Mouse (Mus musculus): Measurements from ENCODE around the gene Mrpl12. TPM values are rescaled to one million over a fixed set of nuclear protein-coding genes. Genes with fewer than 3 reads are reported as not detected.
"Not testable (repeated sequence)": the region's sequence is repeated elsewhere in the genome, so short reads cannot be mapped to it uniquely, and the experiment has no call there.

The Mrpl12 gene
- polyA plus RNA-seq, 1 experiment from 2014 or later: 141 TPM

GRCm38 (mm10) chr11:120507611-120508289 lies 23.3 kb downstream of the Mrpl12 start:
- no peaks in the 10 kb centered on the region for H3K9me3 ChIP-seq (ENCODE audit: control insufficient read depth, low read length)
- no peak overlapping the region for H3K27ac ChIP-seq (ENCODE audit: low read depth, low read length)

GRCm38 (mm10) chr11:120508290-120508870 lies 24.0 kb downstream of the Mrpl12 start:
- ATAC-seq (ENCODE audit: low FRiP score) (no peak), DNase-seq (ENCODE audit: low spot score) (no peak)
- no peaks in the 10 kb centered on the region for H3K9me3 ChIP-seq (ENCODE audit: control insufficient read depth, low read length)
- H3K4me3 ChIP-seq (ENCODE audit: low read depth, low read length): no peak overlapping the region
- H3K36me3 ChIP-seq (ENCODE audit: control insufficient read depth, insufficient read depth, low read length): no peaks in the 10 kb centered on the region
- 83% methylated on average over 9 of the region's 9 CpGs for WGBS
- H3K27me3 ChIP-seq (ENCODE audit: control insufficient read depth, insufficient read depth, low read length): no peaks in the 10 kb centered on the region
- no peak overlapping the region for H3K27ac ChIP-seq (ENCODE audit: low read depth, low read length)
- no peak overlapping the region for H3K4me2 ChIP-seq (replicated peaks; ENCODE audit: low read depth, low read length)
- no peak overlapping the region for H3K9ac ChIP-seq (ENCODE audit: low read depth, low read length)
- 0 out of 2 replicates have a peak, but pooled peaks cover 4% of the 10 kb centered on the region for H3K4me1 ChIP-seq (replicated peaks; ENCODE audit: control insufficient read depth, insufficient read depth, low read length)

More at GRCm38 (mm10) chr11:120507611-120508289, 23.3 kb downstream of the Mrpl12 start:
- no peak overlapping the region for H3K9ac ChIP-seq (ENCODE audit: low read depth, low read length)
- H3K4me3 ChIP-seq (ENCODE audit: low read depth, low read length): no peak overlapping the region
- DNase-seq (ENCODE audit: low spot score): no peak
- 0 out of 2 replicates have a peak, but pooled peaks cover 3% of the 10 kb centered on the region for H3K4me1 ChIP-seq (replicated peaks; ENCODE audit: control insufficient read depth, insufficient read depth, low read length)
- no peaks in the 10 kb centered on the region for H3K36me3 ChIP-seq (ENCODE audit: control insufficient read depth, insufficient read depth, low read length)
- no peaks in the 10 kb centered on the region for H3K27me3 ChIP-seq (ENCODE audit: control insufficient read depth, insufficient read depth, low read length)
- no peak for ATAC-seq (ENCODE audit: low FRiP score)
- WGBS: 81% methylated on average over 13 of the region's 13 CpGs
- no peak overlapping the region for H3K4me2 ChIP-seq (replicated peaks; ENCODE audit: low read depth, low read length)

DNA sequence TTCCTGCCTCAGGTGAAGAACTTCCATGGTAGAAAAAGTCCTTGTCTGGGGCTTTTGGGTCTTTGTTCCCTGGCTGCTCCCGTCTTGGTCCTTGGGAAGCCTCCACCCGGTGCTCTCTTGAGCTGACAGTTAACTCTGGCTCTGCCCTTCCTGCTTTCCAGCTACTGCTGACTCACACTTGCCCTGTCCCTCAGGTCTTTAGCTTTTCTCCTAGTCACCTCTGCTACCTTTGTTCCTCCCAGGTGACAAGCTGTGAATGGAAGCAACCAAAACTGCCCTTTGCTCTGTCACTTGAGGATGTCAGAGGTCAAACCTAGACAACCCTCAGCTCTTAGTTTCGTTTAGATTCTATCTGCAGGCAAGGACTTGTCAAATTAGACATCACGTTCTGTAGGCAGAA lies 25.5 kb downstream of the Mrpl12 start:
- DNase-seq (ENCODE audit: low spot score) (no peak), ATAC-seq (ENCODE audit: low FRiP score) (no peak)
- 42% methylated on average over 4 of the region's 4 CpGs for WGBS
- H3K4me3 ChIP-seq (ENCODE audit: low read depth, low read length): no peak overlapping the region
- no peaks in the 10 kb centered on the region for H3K27me3 ChIP-seq (ENCODE audit: control insufficient read depth, insufficient read depth, low read length)
- H3K4me2 ChIP-seq (replicated peaks; ENCODE audit: low read depth, low read length): peak overlapping the region; percentile 4; the same call in 1 of the 2 replicates
- H3K4me1 ChIP-seq (replicated peaks; ENCODE audit: control insufficient read depth, insufficient read depth, low read length): 0 out of 2 replicates have a peak, but pooled peaks cover 4% of the 10 kb centered on the region
- H3K27ac ChIP-seq (ENCODE audit: low read depth, low read length): no peak overlapping the region
- H3K36me3 ChIP-seq (ENCODE audit: control insufficient read depth, insufficient read depth, low read length): no peaks in the 10 kb centered on the region
- H3K9ac ChIP-seq (ENCODE audit: low read depth, low read length): no peak overlapping the region
- no peaks in the 10 kb centered on the region for H3K9me3 ChIP-seq (ENCODE audit: control insufficient read depth, low read length)

- peak; percentile 20 for DNase-seq (ENCODE audit: low spot score)
Observed at GRCm38 (mm10) chr11:120510375-120511030, 26.1 kb downstream of the Mrpl12 start.

DNA sequence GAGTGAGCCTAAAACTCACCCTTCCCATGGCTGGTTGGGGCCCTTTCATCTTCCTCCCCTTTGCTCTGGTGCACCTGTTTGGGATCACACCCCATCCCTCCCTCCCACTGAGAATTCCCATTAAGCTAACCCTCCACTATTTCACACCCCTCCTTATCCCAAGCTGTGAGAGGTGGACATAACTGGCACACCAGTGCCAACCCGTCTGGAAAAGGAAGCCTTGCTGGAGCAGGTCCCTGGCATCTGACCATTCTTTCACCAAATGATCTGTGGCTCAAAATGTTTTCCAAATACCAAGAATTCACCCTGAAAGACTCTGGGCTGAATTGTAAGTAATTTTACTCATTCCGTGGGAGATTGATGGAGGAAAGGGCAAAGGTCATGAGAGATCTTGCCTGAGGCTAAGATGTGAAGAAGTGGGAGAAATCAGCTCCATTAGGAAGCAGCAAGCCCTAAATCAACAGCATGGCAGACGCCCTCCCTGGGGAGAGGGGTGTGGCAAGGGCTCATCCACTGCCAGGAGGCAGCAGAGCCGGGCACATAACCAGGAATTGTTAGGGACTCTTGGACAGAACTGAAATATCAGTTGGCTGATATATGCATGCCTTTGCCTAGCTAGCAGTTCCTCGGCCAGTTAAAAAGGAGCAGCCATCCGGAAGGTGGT lies 28.5 kb downstream of the Mrpl12 start:
- Histone ChIP-seq H3K27ac (ENCODE audit: low read depth, low read length) (no peak overlapping the region), H3K4me2 (replicated peaks; ENCODE audit: low read depth, low read length) (no peak overlapping the region), H3K27me3 (ENCODE audit: control insufficient read depth, insufficient read depth, low read length) (no peaks in the 10 kb centered on the region), H3K36me3 (ENCODE audit: control insufficient read depth, insufficient read depth, low read length) (no peaks in the 10 kb centered on the region), H3K9ac (ENCODE audit: low read depth, low read length) (no peak overlapping the region), H3K4me1 (replicated peaks; ENCODE audit: control insufficient read depth, insufficient read depth, low read length) (0 out of 2 replicates have a peak, but pooled peaks cover 4% of the 10 kb centered on the region), H3K9me3 (ENCODE audit: control insufficient read depth, low read length) (no peaks in the 10 kb centered on the region), H3K4me3 (ENCODE audit: low read depth, low read length) (no peak overlapping the region)
- DNase-seq (ENCODE audit: low spot score) (peak; percentile 57), ATAC-seq (ENCODE audit: low FRiP score) (no peak)
- WGBS: 40% methylated on average over 6 of the region's 6 CpGs

More at GRCm38 (mm10) chr11:120510375-120511030, 26.1 kb downstream of the Mrpl12 start:
- peak overlapping the region; percentile 4; the same call in 1 of the 2 replicates for H3K4me2 ChIP-seq (replicated peaks; ENCODE audit: low read depth, low read length)
- no peaks in the 10 kb centered on the region for H3K36me3 ChIP-seq (ENCODE audit: control insufficient read depth, insufficient read depth, low read length)
- H3K27ac ChIP-seq (ENCODE audit: low read depth, low read length): no peak overlapping the region
- no peaks in the 10 kb centered on the region for H3K27me3 ChIP-seq (ENCODE audit: control insufficient read depth, insufficient read depth, low read length)
- 6% methylated on average over 16 of the region's 16 CpGs for WGBS
- no peak overlapping the region for H3K4me3 ChIP-seq (ENCODE audit: low read depth, low read length)
- no peak for ATAC-seq (ENCODE audit: low FRiP score)
- H3K9me3 ChIP-seq (ENCODE audit: control insufficient read depth, low read length): no peaks in the 10 kb centered on the region
- peak overlapping the region; percentile 7; the same call in 1 of the 2 replicates for H3K9ac ChIP-seq (ENCODE audit: low read depth, low read length)
- H3K4me1 ChIP-seq (replicated peaks; ENCODE audit: control insufficient read depth, insufficient read depth, low read length): 0 out of 2 replicates have a peak, but pooled peaks cover 4% of the 10 kb centered on the region

DNA sequence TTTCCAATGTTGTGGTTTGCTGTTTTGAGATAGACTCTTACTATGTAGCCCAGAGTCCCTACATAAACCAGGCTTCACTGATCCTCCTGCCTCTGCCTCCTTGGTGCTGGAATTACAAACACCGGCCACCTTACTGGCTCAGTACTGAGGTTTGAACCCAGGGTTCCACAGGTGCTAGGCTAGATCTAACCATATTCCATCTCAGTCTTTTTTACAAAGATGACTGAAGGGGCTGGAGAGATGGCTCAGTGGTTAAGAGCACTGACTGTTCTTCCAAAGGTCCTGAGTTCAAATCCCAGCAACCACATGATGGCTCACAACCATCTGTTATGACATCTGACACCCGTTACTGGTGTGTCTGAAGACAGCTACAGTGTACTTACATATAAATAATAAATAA lies 29.8 kb downstream of the Mrpl12 start:
- not testable (repeated sequence) for H3K4me2 ChIP-seq (replicated peaks; ENCODE audit: low read depth, low read length); ATAC-seq (ENCODE audit: low FRiP score); H3K27me3 ChIP-seq (ENCODE audit: control insufficient read depth, insufficient read depth, low read length); DNase-seq (ENCODE audit: low spot score); H3K4me3 ChIP-seq (ENCODE audit: low read depth, low read length); H3K4me1 ChIP-seq (replicated peaks; ENCODE audit: control insufficient read depth, insufficient read depth, low read length); H3K36me3 ChIP-seq (ENCODE audit: control insufficient read depth, insufficient read depth, low read length); H3K27ac ChIP-seq (ENCODE audit: low read depth, low read length); H3K9me3 ChIP-seq (ENCODE audit: control insufficient read depth, low read length); H3K9ac ChIP-seq (ENCODE audit: low read depth, low read length)
- WGBS: 91% methylated on average over 2 of the region's 2 CpGs

- no peaks in the 10 kb centered on the region for H3K9me3 ChIP-seq (ENCODE audit: control insufficient read depth, low read length)
- peak; percentile 95 for DNase-seq (ENCODE audit: low spot score)
- 0 out of 2 replicates have a peak, but pooled peaks cover 2% of the 10 kb centered on the region for H3K4me1 ChIP-seq (replicated peaks; ENCODE audit: control insufficient read depth, insufficient read depth, low read length)
- WGBS: 19% methylated on average over 17 of the region's 17 CpGs
- H3K4me3 ChIP-seq (ENCODE audit: low read depth, low read length): no peak overlapping the region
- no peak overlapping the region for H3K9ac ChIP-seq (ENCODE audit: low read depth, low read length)
- no peak overlapping the region for H3K4me2 ChIP-seq (replicated peaks; ENCODE audit: low read depth, low read length)
- no peaks in the 10 kb centered on the region for H3K36me3 ChIP-seq (ENCODE audit: control insufficient read depth, insufficient read depth, low read length)
- peak; percentile 68; the same call in 1 of the 2 replicates for ATAC-seq (ENCODE audit: low FRiP score)
- H3K27ac ChIP-seq (ENCODE audit: low read depth, low read length): no peak overlapping the region
- no peaks in the 10 kb centered on the region for H3K27me3 ChIP-seq (ENCODE audit: control insufficient read depth, insufficient read depth, low read length)
Observed at GRCm38 (mm10) chr11:120515611-120516010, 31.2 kb downstream of the Mrpl12 start.

GRCm38 (mm10) chr11:120517147-120517546 lies 32.7 kb downstream of the Mrpl12 start:
- Histone ChIP-seq H3K27me3 (ENCODE audit: control insufficient read depth, insufficient read depth, low read length) (no peaks in the 10 kb centered on the region), H3K36me3 (ENCODE audit: control insufficient read depth, insufficient read depth, low read length) (no peaks in the 10 kb centered on the region), H3K4me1 (replicated peaks; ENCODE audit: control insufficient read depth, insufficient read depth, low read length) (0 out of 2 replicates have a peak, but pooled peaks cover 2% of the 10 kb centered on the region), H3K4me3 (ENCODE audit: low read depth, low read length) (no peak overlapping the region), H3K9me3 (ENCODE audit: control insufficient read depth, low read length) (no peaks in the 10 kb centered on the region), H3K9ac (ENCODE audit: low read depth, low read length) (no peak overlapping the region), H3K27ac (ENCODE audit: low read depth, low read length) (no peak overlapping the region), H3K4me2 (replicated peaks; ENCODE audit: low read depth, low read length) (no peak overlapping the region)
- no peak for ATAC-seq (ENCODE audit: low FRiP score)
- 80% methylated on average over 4 of the region's 4 CpGs for WGBS
- no peak for DNase-seq (ENCODE audit: low spot score)
